Mouse (Mus musculus) forebrain, embryonic 14.5 days (tissue): ENCODE results near the gene Sptlc2. TPM values are rescaled to one million over a fixed set of nuclear protein-coding genes. Genes with fewer than 3 reads are reported as not detected.
A peak's percentile ranks its signal among the peaks of the same experiment; 100 is the strongest.
"Not testable (repeated sequence)": the region's sequence is repeated elsewhere in the genome, so short reads cannot be mapped to it uniquely, and the experiment has no call there.

Source experiments
- ATAC-seq: fragments of 200-750 bp; cut with Nextera tagmentation; 2 replicates; pipeline ENCODE4 v1.8.0; 2017; ENCODE audit warnings: mild to moderate bottlenecking, moderate library complexity
- DNase-seq: peaks from one replicate; pipeline ENCODE4 v3.0.0-alpha.2; 2015; ENCODE audit warnings: low spot score
- H3K27ac ChIP-seq: fragments of 300-500 bp; sonication (generic); 2 replicates; pipeline ENCODE4 v1.5.1; 2014; ENCODE audit warnings: low read depth, mild to moderate bottlenecking, control low read depth, low read length, moderate library complexity
- H3K27me3 ChIP-seq: fragments of 300-500 bp; sonication (generic); replicated peaks from 2 replicates; pipeline ENCODE4 v1.6.1; 2014; ENCODE audit warnings: low read length, control low read depth, mixed read lengths; ENCODE audit not compliant: control insufficient read depth, insufficient read depth
- H3K36me3 ChIP-seq: fragments of 300-500 bp; sonication (generic); 2 replicates; pipeline ENCODE4 v1.6.1; 2014; ENCODE audit warnings: low read length, control low read depth; ENCODE audit not compliant: control insufficient read depth, insufficient read depth
- H3K4me1 ChIP-seq: fragments of 300-500 bp; sonication (generic); 2 replicates; pipeline ENCODE4 v1.6.1; 2014; ENCODE audit warnings: antibody characterized with exemption, low read length, control low read depth; ENCODE audit not compliant: control insufficient read depth, insufficient read depth
- H3K4me2 ChIP-seq: fragments of 300-500 bp; sonication (generic); 2 replicates; pipeline ENCODE4 v1.6.1; 2014; ENCODE audit warnings: mild to moderate bottlenecking, control low read depth, low read length
- H3K4me3 ChIP-seq: fragments of 300-500 bp; sonication (generic); 2 replicates; pipeline ENCODE4 v1.5.1; 2014; ENCODE audit warnings: low read depth, low read length, control low read depth
- H3K9ac ChIP-seq: fragments of 300-500 bp; sonication (generic); 2 replicates; pipeline ENCODE4 v1.6.1; 2014; ENCODE audit warnings: mild to moderate bottlenecking, low read length, control low read depth, moderate library complexity
- H3K9me3 ChIP-seq: fragments of 300-500 bp; sonication (generic); replicated peaks from 2 replicates; pipeline ENCODE4 v1.6.1; 2016; ENCODE audit warnings: low read length, control low read depth, mixed read lengths; ENCODE audit not compliant: control insufficient read depth
- WGBS: fragments of 180-500 bp; shearing (Covaris S2); extraction: QIAGEN DNeasy Blood & Tissue Kit; methylation state at CpG from one replicate; pipeline ENCODE4 v1.1.7; 2014; 5-methylcytosine and 5-hydroxymethylcytosine counted together
- polyA plus RNA-seq: library from polyadenylated mRNA; unstranded; fragments of >200 nt; fragmentation: Nextera tagmentation; extraction: Ambion mirVana; gene quantifications from 2 replicates; pipeline ENCODE4 v1.2.1, GENCODE M21; 2014

Sptlc2 gene
- polyA plus RNA-seq, 1 experiment from 2014 or later: 51.8 TPM

GRCm38 (mm10) chr12:87306584-87306844, 81.6 kb downstream of the Sptlc2 start:
- H3K36me3 ChIP-seq: peaks cover 20% of the 10 kb centered on the region
- H3K4me1 ChIP-seq, H3K9ac ChIP-seq, H3K4me2 ChIP-seq, ATAC-seq, H3K27me3 ChIP-seq, H3K9me3 ChIP-seq, H3K27ac ChIP-seq, H3K4me3 ChIP-seq, DNase-seq: not testable (repeated sequence)
- 39% methylated on average over 4 of the region's 4 CpGs for WGBS

GRCm38 (mm10) chr12:87305767-87306583, 82.2 kb downstream of the Sptlc2 start:
- H3K27me3 ChIP-seq: no peaks in the 10 kb centered on the region
- no peak overlapping the region for H3K4me3 ChIP-seq
- no peaks in the 10 kb centered on the region for H3K9me3 ChIP-seq
- 14% methylated on average over 13 of the region's 13 CpGs for WGBS
- H3K36me3 ChIP-seq: peaks cover 20% of the 10 kb centered on the region
- DNase-seq: peak; percentile 70
- H3K27ac ChIP-seq: peak overlapping the region; percentile 58; the same call in 1 of the 2 replicates
- H3K9ac ChIP-seq: no peak overlapping the region
- H3K4me2 ChIP-seq: no peak overlapping the region
- ATAC-seq: peak; percentile 80
- H3K4me1 ChIP-seq: no peaks in the 10 kb centered on the region

GRCm38 (mm10) chr12:87301189-87301588, 87.0 kb downstream of the Sptlc2 start:
- H3K9me3 ChIP-seq: no peaks in the 10 kb centered on the region
- 0 out of 2 replicates have a peak, but pooled peaks cover 3% of the 10 kb centered on the region for H3K4me1 ChIP-seq
- H3K27me3 ChIP-seq: 0 out of 2 replicates have a peak, but pooled peaks cover 20% of the 10 kb centered on the region
- no peak overlapping the region for H3K27ac ChIP-seq
- no peak for DNase-seq
- H3K9ac ChIP-seq: no peak overlapping the region
- no peak overlapping the region for H3K4me3 ChIP-seq
- WGBS: 39% methylated on average over 4 of the region's 4 CpGs
- no peak overlapping the region for H3K4me2 ChIP-seq
- no peak for ATAC-seq
- no peaks in the 10 kb centered on the region for H3K36me3 ChIP-seq

DNA sequence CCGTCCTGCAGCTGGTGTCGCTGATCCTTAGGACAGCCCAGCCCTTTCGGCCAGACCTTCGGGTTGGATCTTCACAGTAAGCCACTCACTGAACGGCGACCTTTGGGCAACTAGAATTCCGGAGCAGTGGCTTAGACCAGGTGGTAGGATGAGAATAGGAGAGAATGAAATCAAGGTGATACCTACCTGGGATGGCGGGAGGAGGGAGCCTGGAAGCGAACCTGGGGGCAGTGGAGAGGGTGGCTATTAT, 87.8 kb downstream of the Sptlc2 start:
- 0 out of 2 replicates have a peak, but pooled peaks have one; percentile 8 for ATAC-seq
- Histone ChIP-seq H3K4me2 (peak overlapping the region; percentile 97), H3K9ac (peak overlapping the region; percentile 74; the same call in 1 of the 2 replicates), H3K27ac (no peak overlapping the region), H3K4me1 (0 out of 2 replicates have a peak, but pooled peaks cover 3% of the 10 kb centered on the region), H3K9me3 (no peaks in the 10 kb centered on the region), H3K36me3 (no peaks in the 10 kb centered on the region), H3K4me3 (peak overlapping the region; percentile 62), H3K27me3 (0 out of 2 replicates have a peak, but pooled peaks cover 20% of the 10 kb centered on the region)
- WGBS: 1% methylated on average over 9 of the region's 9 CpGs
- no peak for DNase-seq

DNA sequence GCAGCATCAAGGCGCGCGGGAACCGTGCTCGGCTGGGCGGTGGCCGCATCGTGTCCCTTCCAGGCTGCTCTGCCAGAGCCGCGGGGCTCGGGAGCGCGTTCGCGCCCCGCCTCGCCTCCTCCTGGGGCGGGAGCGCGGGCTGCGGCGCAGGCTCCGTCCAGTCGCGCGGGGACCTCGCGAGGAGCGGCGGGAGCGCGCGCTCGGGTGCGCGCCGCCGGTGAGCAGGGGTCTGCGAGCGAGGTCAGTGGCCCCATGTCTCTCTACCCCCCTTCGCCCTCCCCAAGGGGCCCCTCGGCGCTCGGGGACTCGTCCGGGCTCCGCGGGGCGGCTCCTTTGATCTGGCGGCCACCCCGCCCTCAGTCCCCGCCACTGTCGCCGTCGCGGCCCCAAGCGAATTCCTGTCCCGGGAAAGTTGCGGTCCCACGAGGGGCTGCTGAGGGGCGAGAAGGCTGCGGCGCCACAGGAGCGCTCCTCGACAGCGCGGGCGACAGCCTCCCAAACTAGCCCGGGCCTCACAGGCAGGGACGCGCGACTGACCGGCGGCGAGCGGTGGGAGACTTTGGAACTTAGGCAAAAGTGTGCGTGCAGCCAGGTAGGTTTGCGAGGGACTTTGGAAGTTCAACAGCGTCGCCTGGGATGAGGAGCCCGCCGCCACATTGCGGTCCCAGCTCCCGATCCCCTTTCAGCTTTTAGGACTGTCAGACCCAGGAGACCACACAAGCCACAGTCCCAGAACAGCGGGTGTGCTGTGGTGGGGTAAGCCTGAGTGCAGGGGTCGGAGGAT, 88.3 kb downstream of the Sptlc2 start, which contains the start of gene Ism2:
TSS of gene Ism2 (minus strand) at position 49 of the 784 bp plus-strand sequence.
- ATAC-seq: peak; percentile 83
- under 1% methylated on average over 75 of the region's 86 CpGs for WGBS

DNA sequence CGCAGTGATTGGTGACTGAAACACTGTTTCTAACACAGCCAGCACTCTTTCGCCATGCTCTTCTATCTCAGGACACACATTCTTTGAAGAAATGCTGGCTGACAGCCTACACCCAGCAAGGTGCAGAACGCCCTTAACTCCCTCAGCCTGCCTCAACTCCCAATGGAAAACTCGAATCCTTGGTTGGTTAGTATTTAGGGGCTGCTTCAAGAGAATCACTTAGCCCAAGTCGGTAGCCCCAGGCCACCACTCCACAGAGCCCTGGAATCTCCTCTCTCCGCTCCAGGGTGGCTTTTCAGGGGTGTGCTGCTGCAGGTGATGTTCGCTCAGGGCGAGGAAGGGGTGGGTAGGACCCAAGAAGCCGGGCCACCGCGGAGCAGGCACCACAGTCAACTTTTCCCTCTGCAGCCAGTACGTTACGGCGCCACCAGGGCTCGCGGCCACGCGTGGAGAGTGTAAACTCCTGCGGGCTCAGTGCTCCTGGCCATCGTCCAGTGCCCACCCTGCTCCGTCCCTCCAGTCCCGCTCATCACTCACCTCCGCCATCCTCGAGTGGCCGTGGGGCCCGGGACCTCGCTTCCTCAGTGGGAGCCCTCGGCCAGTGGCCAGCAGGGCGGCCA, 89.0 kb downstream of the Sptlc2 start:
- 0 out of 2 replicates have a peak, but pooled peaks cover 3% of the 10 kb centered on the region for H3K4me1 ChIP-seq
- peak overlapping the region; percentile 97 for H3K4me2 ChIP-seq
- no peaks in the 10 kb centered on the region for H3K36me3 ChIP-seq
- ATAC-seq (peak; percentile 50), DNase-seq (peak; percentile 27)
- no peak overlapping the region for H3K27ac ChIP-seq
- WGBS: 8% methylated on average over 28 of the region's 29 CpGs
- H3K9me3 ChIP-seq: no peaks in the 10 kb centered on the region
- H3K4me3 ChIP-seq: peak overlapping the region; percentile 62
- peak overlapping the region; percentile 74 for H3K9ac ChIP-seq
- H3K27me3 ChIP-seq: 0 out of 2 replicates have a peak, but pooled peaks cover 20% of the 10 kb centered on the region

More for the DNA sequence above, 88.3 kb downstream of the Sptlc2 start, which contains the start of gene Ism2:
- 0 out of 2 replicates have a peak, but pooled peaks cover 3% of the 10 kb centered on the region for H3K4me1 ChIP-seq
- H3K27ac ChIP-seq: no peak within 1 kb of the TSS
- H3K9me3 ChIP-seq: no peaks in the 10 kb centered on the region
- 0 out of 2 replicates have a peak, but pooled peaks cover 20% of the 10 kb centered on the region for H3K27me3 ChIP-seq
- no peaks in the 10 kb centered on the region for H3K36me3 ChIP-seq
- H3K9ac ChIP-seq: peak within 1 kb of the TSS; percentile 74
- H3K4me3 ChIP-seq: peak within 1 kb of the TSS; percentile 62
- peak; percentile 28 for DNase-seq
- peak within 1 kb of the TSS; percentile 97 for H3K4me2 ChIP-seq

DNA sequence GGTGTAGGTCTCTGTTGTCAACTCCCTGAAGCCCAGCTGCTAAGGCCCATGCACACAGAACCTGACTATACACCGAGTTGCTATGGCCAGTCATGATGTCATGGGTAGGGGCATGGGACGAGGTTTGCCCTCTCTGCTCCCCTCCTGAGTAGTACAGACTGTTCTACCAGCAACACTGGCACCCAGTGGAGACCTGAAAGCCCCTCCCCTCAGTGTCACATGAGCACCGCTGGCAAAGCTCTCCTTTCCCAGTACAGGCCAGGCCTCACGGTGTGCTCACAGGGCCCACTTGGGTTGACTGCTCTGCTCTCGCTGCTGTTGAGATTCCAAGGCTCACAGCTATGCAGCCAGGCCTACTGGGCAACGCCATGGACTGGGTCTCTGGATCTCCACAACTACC, 94.2 kb downstream of the Sptlc2 start:
- ATAC-seq (no peak), DNase-seq (no peak)
- no peak overlapping the region for H3K4me3 ChIP-seq
- no peaks in the 10 kb centered on the region for H3K36me3 ChIP-seq
- H3K9ac ChIP-seq: no peak overlapping the region
- 0 out of 2 replicates have a peak, but pooled peaks cover 4% of the 10 kb centered on the region for H3K27me3 ChIP-seq
- no peaks in the 10 kb centered on the region for H3K4me1 ChIP-seq
- no peaks in the 10 kb centered on the region for H3K9me3 ChIP-seq
- 68% methylated on average over 6 of the region's 6 CpGs for WGBS
- no peak overlapping the region for H3K27ac ChIP-seq
- no peak overlapping the region for H3K4me2 ChIP-seq

- H3K9me3 ChIP-seq: no peaks in the 10 kb centered on the region
- WGBS: 90% methylated on average over 5 of the region's 5 CpGs
- no peaks in the 10 kb centered on the region for H3K4me1 ChIP-seq
- no peak overlapping the region for H3K4me2 ChIP-seq
- no peaks in the 10 kb centered on the region for H3K27me3 ChIP-seq
- no peak for ATAC-seq
- H3K9ac ChIP-seq: no peak overlapping the region
- H3K36me3 ChIP-seq: no peaks in the 10 kb centered on the region
- no peak overlapping the region for H3K27ac ChIP-seq
- H3K4me3 ChIP-seq: no peak overlapping the region
- no peak for DNase-seq
These were observed 99.1 kb downstream of the Sptlc2 start for GRCm38 (mm10) chr12:87289100-87289499.
